Mouse (Mus musculus): ENCODE results near the gene Pde9a.

The Pde9a gene

GRCm38 (mm10) chr17:31519344-31519945, 133.4 kb downstream of the Pde9a start:
- DNase-seq (ENCODE audit: low spot score) = no peak

- peak; percentile 98 for DNase-seq (ENCODE audit: low spot score)
Observed at GRCm38 (mm10) chr17:31519946-31520838, 134.2 kb downstream of the Pde9a start, which contains the start of the genes Wdr4 and Ndufv3. Gene Wdr4 (minus strand): TSS chr17:31519980. Gene Ndufv3 (plus strand): TSS chr17:31520115.

- peak; percentile 36 for DNase-seq (ENCODE audit: low spot score)
Observed at GRCm38 (mm10) chr17:31520895-31521294, 134.9 kb downstream of the Pde9a start.

- DNase-seq (ENCODE audit: low spot score) = no peak
Observed at GRCm38 (mm10) chr17:31521948-31522347, 135.9 kb downstream of the Pde9a start.

- no peak for DNase-seq (ENCODE audit: low spot score)
Observed at GRCm38 (mm10) chr17:31525114-31525513, 139.1 kb downstream of the Pde9a start.

GRCm38 (mm10) chr17:31525816-31526215, 139.8 kb downstream of the Pde9a start:
- DNase-seq (ENCODE audit: low spot score) = no peak
